Mouse (Mus musculus): Measurements from ENCODE around the gene Ptpn3. TPM values are rescaled to one million over a fixed set of nuclear protein-coding genes. Genes with fewer than 3 reads are reported as not detected.

Ptpn3 gene
- polyA plus RNA-seq, 1 experiment from 2014 or later: 1.8 TPM

- Histone ChIP-seq H3K4me3 (peak overlapping the region; percentile 76), H3K9ac (no peak overlapping the region), H3K4me1 (peaks cover 16% of the 10 kb centered on the region), H3K36me3 (no peaks in the 10 kb centered on the region), H3K27me3 (replicated peaks) (peaks cover 88% of the 10 kb centered on the region), H3K27ac (replicated peaks) (no peak overlapping the region), H3K4me2 (peak overlapping the region; percentile 97), H3K9me3 (no peaks in the 10 kb centered on the region)
- 47% methylated on average over 15 of the region's 15 CpGs for WGBS
- ATAC-seq (ENCODE audit: extremely low read depth, insufficient number of reproducible peaks, low FRiP score, low TSS enrichment): no peak
Measured at GRCm38 (mm10) chr4:57140992-57141717, 160.5 kb downstream of the Ptpn3 start.

Other genes with a start within 250 kb of the Ptpn3 start
- 0.46 and 0.64 TPM in 2 replicates for gene Epb41l4b, start 158.4 kb downstream of the Ptpn3 start, polyA plus RNA-seq (2015; fragmentation: Nextera tagmentation; extraction: Ambion mirVana)
- gene Palm2, start 132.4 kb upstream of the Ptpn3 start, polyA plus RNA-seq (2015; fragmentation: Nextera tagmentation; extraction: Ambion mirVana): 22.5 and 22.6 TPM in 2 replicates

All from heart, embryonic 13.5 days (tissue).